Comparison of ENCODE assay signal across 8 mouse cellular contexts in the genomic region with DNA sequence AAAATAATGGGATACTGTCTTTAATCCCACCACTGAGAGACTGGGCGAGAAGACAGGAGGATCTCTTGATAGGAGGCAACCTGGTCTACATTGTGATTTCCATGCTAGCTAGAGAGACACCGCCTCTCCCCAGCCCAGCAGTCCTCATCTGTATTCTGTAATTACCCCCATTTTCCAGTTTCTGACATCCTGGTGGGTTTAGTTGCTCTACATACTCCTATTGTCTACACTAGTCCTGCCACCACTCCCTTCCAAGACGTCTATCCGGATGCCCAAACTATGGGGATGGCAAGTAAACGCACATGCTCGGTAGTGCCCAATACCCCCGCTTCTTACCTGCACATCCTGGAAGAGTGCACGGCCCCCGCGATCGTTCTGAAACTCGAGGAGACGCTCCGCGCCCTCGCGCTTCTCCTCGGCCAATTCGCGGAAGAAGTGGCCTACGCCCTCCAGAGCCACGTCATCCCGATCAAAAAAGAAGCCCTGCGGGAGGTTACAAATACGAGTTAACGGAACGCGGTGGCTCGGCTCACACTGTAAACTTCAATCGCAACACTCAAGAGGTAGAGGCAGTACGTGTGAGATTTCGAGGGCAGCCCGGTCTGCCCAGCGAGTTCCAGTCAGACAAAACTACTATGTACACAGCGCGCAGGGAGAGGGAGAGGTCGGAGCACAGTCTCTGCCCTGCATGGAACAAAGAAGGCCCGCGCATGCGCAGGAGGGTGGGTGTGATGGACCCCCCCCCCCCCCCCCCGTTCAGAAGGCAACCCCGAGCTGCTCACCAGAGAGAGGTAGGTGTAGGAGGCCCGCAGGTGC. TPM values are rescaled to one million over a fixed set of nuclear protein-coding genes. Genes with fewer than 3 reads are reported as not detected.
A peak's percentile ranks its signal among the peaks of the same experiment; 100 is the strongest.
DNase-seq lines count a peak whose midpoint lies in the region; ATAC-seq and TF ChIP-seq lines count a peak whose summit lies in the region.

No protein-coding gene starts in this region.

- H3K27me3 ChIP-seq in limb, embryonic 14.5 days (ENCODE audit: control insufficient read depth, insufficient read depth, low read length), result no peaks in the 10 kb centered on the region
- no peaks in the 10 kb centered on the region for H3K27me3 ChIP-seq in midbrain, embryonic 14.5 days (ENCODE audit: control insufficient read depth, insufficient read depth, low read length)

- H3K36me3 ChIP-seq in limb, embryonic 14.5 days (ENCODE audit: control insufficient read depth, insufficient read depth, low read length), result peaks cover 70% of the 10 kb centered on the region
- H3K36me3 ChIP-seq in midbrain, embryonic 14.5 days (ENCODE audit: control insufficient read depth, insufficient read depth, low read length), result peaks cover 60% of the 10 kb centered on the region

- peaks cover 32% of the 10 kb centered on the region for H3K4me1 ChIP-seq in limb, embryonic 14.5 days (ENCODE audit: control insufficient read depth, insufficient read depth, low read length)
- peaks cover 28% of the 10 kb centered on the region for H3K4me1 ChIP-seq in midbrain, embryonic 14.5 days (ENCODE audit: control insufficient read depth, insufficient read depth, low read length)

- DNase-seq in layer of hippocampus, adult 11-12 months (ENCODE audit: low spot score), result peak; percentile 82
- no peak for DNase-seq in layer of hippocampus, adult 9-10 months (ENCODE audit: low spot score)
- peak; percentile 90 for DNase-seq in embryo, embryonic 11 days
- peak; percentile 99 for DNase-seq in heart, adult 11 months
- peak; percentile 61 for DNase-seq in kidney, adult 11 months
- peak; percentile 85 for DNase-seq in limb, embryonic 14.5 days (ENCODE audit: low spot score)
- peak; percentile 92 for DNase-seq in midbrain, embryonic 14.5 days
- DNase-seq in spleen, adult 18-20 months, result peak; percentile 68 to 81

- H3K9ac ChIP-seq in limb, embryonic 14.5 days (ENCODE audit: low read depth, low read length, severe bottlenecking), result peak overlapping the region; percentile 67
- peak overlapping the region; percentile 88 for H3K9ac ChIP-seq in midbrain, embryonic 14.5 days (replicated peaks; ENCODE audit: low read length)

- peak overlapping the region; percentile 88 for H3K27ac ChIP-seq in limb, embryonic 14.5 days (replicated peaks; ENCODE audit: low read depth, low read length)
- peak overlapping the region; percentile 94 for H3K27ac ChIP-seq in midbrain, embryonic 14.5 days (replicated peaks; ENCODE audit: low read depth, low read length)

- ATAC-seq in limb, embryonic 14.5 days (ENCODE audit: low FRiP score, low read depth), result peak; percentile 66
- peak; percentile 79 for ATAC-seq in midbrain, embryonic 14.5 days (ENCODE audit: low FRiP score, low TSS enrichment)

- under 1% methylated on average over 37 of the region's 43 CpGs for WGBS in limb, embryonic 14.5 days
- 1% methylated on average over 41 of the region's 43 CpGs for WGBS in midbrain, embryonic 14.5 days

- no peak for TF ChIP-seq POLR2A in limb, embryonic 14.5 days (IDR thresholded peaks at IDR 0.05; ENCODE audit: borderline replicate concordance, extremely low read depth, insufficient read depth, insufficient read length)

- peak overlapping the region; percentile 73 for H3K4me3 ChIP-seq in limb, embryonic 14.5 days (replicated peaks; ENCODE audit: low read length)
- H3K4me3 ChIP-seq in midbrain, embryonic 14.5 days (replicated peaks; ENCODE audit: low read depth, low read length), result peak overlapping the region; percentile 88

- no peaks in the 10 kb centered on the region for H3K9me3 ChIP-seq in limb, embryonic 14.5 days (ENCODE audit: control insufficient read depth, low read length)
- H3K9me3 ChIP-seq in midbrain, embryonic 14.5 days (ENCODE audit: control insufficient read depth, low read length), result no peaks in the 10 kb centered on the region

- peak overlapping the region; percentile 83 for H3K4me2 ChIP-seq in limb, embryonic 14.5 days (replicated peaks; ENCODE audit: low read depth, low read length, severe bottlenecking)
- H3K4me2 ChIP-seq in midbrain, embryonic 14.5 days (ENCODE audit: low read length), result peak overlapping the region; percentile 90

RNA-seq across cellular contexts. Expression of a gene that starts 0.7 kb away (rescaled TPM):
- 1,503 and 2,450 TPM in 2 replicates for polyA plus RNA-seq in limb, embryonic 14.5 days (2012; rRNA removed)
- polyA plus RNA-seq in limb, embryonic 14.5 days (2014; fragmentation: Nextera tagmentation; extraction: Ambion mirVana), result 4,726 and 4,986 TPM in 2 replicates
- polyA plus RNA-seq in midbrain, embryonic 14.5 days (2014; fragmentation: Nextera tagmentation; extraction: Ambion mirVana), result 5,898 and 6,785 TPM in 2 replicates

RNA-seq across cellular contexts. Expression of a gene that starts 7.7 kb away (rescaled TPM):
- 127 and 164 TPM in 2 replicates for polyA plus RNA-seq in limb, embryonic 14.5 days (2012; rRNA removed)
- 133 and 140 TPM in 2 replicates for polyA plus RNA-seq in limb, embryonic 14.5 days (2014; fragmentation: Nextera tagmentation; extraction: Ambion mirVana)
- 107 and 182 TPM in 2 replicates for polyA plus RNA-seq in midbrain, embryonic 14.5 days (2014; fragmentation: Nextera tagmentation; extraction: Ambion mirVana)

RNA-seq across cellular contexts. Expression of a gene that starts 21.1 kb away (rescaled TPM):
- polyA plus RNA-seq in limb, embryonic 14.5 days (2012; rRNA removed), result 120 TPM in 2 replicates
- polyA plus RNA-seq in limb, embryonic 14.5 days (2014; fragmentation: Nextera tagmentation; extraction: Ambion mirVana), result 119 and 126 TPM in 2 replicates
- 110 and 114 TPM in 2 replicates for polyA plus RNA-seq in midbrain, embryonic 14.5 days (2014; fragmentation: Nextera tagmentation; extraction: Ambion mirVana)

RNA-seq across cellular contexts. Expression of a gene that starts 22.7 kb away (rescaled TPM):
- polyA plus RNA-seq in limb, embryonic 14.5 days (2012; rRNA removed), result 0.82 and 1.3 TPM in 2 replicates
- 1.2 and 2.0 TPM in 2 replicates for polyA plus RNA-seq in limb, embryonic 14.5 days (2014; fragmentation: Nextera tagmentation; extraction: Ambion mirVana)
- 0.13 and 0.32 TPM in 2 replicates for polyA plus RNA-seq in midbrain, embryonic 14.5 days (2014; fragmentation: Nextera tagmentation; extraction: Ambion mirVana)

RNA-seq across cellular contexts. Expression of a gene that starts 24.3 kb away (rescaled TPM):
- 44.1 and 59.1 TPM in 2 replicates for polyA plus RNA-seq in limb, embryonic 14.5 days (2012; rRNA removed)
- polyA plus RNA-seq in limb, embryonic 14.5 days (2014; fragmentation: Nextera tagmentation; extraction: Ambion mirVana), result 35.8 and 37.3 TPM in 2 replicates
- polyA plus RNA-seq in midbrain, embryonic 14.5 days (2014; fragmentation: Nextera tagmentation; extraction: Ambion mirVana), result 15.5 TPM in 2 replicates
